Mouse (Mus musculus): ENCODE measurements around the gene Spg7. TPM values are rescaled to one million over a fixed set of nuclear protein-coding genes. Genes with fewer than 3 reads are reported as not detected.

The Spg7 gene
- total and polyA plus RNA-seq, 3 experiments: 20.8 to 35.2 (median 26.1) TPM

- Histone ChIP-seq H3K9ac (ENCODE audit: insufficient read depth, low read depth) (no peak within 1 kb of the TSS), H3K4me2 (ENCODE audit: insufficient read depth, low read depth, poor library complexity, severe bottlenecking) (peak within 1 kb of the TSS; percentile 17), H3K79me2 (replicated peaks; ENCODE audit: control insufficient read depth, extremely low read depth, insufficient read depth, poor library complexity, severe bottlenecking) (no peaks in the 10 kb centered on the region), H3K36me3 (replicated peaks in 1 of 2; ENCODE audit: control insufficient read depth in 1 of 2, insufficient read depth in 1 of 2, low read length in 1 of 2) (no peaks in the 10 kb centered on the region), H3K27me3 (replicated peaks) (peaks cover 73% of the 10 kb centered on the region), H3K4me3 (replicated peaks in 1 of 3; ENCODE audit: low read depth in 2 of 3, low read length in 2 of 3, poor library complexity in 1 of 3) (no peak within 1 kb of the TSS), H3K27ac (ENCODE audit: insufficient read depth, low read depth) (no peak within 1 kb of the TSS), H3K4me1 (ENCODE audit: control insufficient read depth in 1 of 2, insufficient read depth in 2 of 2) (no peaks in the 10 kb centered on the region), H3K9me3 (replicated peaks; ENCODE audit: low read length) (no peaks in the 10 kb centered on the region)
- DNase-seq (ENCODE audit: extremely low read depth): no peak
- dilution Hi-C loops (cut with MboI; ENCODE audit: extremely low pct_ligation_motif_present, extremely low pct_unique_long_range_greater_than_20kb, low sequenced_read_pairs): no loop called here
- in situ Hi-C loops (cut with MboI; ENCODE audit: low pct_ligation_motif_present, low pct_unique_long_range_greater_than_20kb, low sequenced_read_pairs): no loop called here
- TF ChIP-seq RAD21 (IDR thresholded peaks at IDR 0.05; ENCODE audit: low read depth, low read length) (no peak), SMC3 (IDR thresholded peaks at IDR 0.05; ENCODE audit: low read depth, low read length) (no peak), UBTF (IDR thresholded peaks at IDR 0.05; ENCODE audit: low read depth, low read length) (no peak), ELF1 (IDR thresholded peaks at IDR 0.05; ENCODE audit: low read depth, low read length) (no peak), JUN (IDR thresholded peaks at IDR 0.05; ENCODE audit: insufficient read depth, low read depth, low read length) (no peak), CHD2 (IDR thresholded peaks at IDR 0.05; ENCODE audit: low read length) (no peak), MEF2A (IDR thresholded peaks at IDR 0.05; ENCODE audit: borderline replicate concordance, low read depth, low read length) (no peak), MAFK (IDR thresholded peaks at IDR 0.05; ENCODE audit: insufficient replicate concordance, low read length) (no peak), RCOR1 (conservative IDR thresholded peaks at IDR 0.05; ENCODE audit: low read depth, low read length) (no peak), EP300 (IDR thresholded peaks at IDR 0.05; ENCODE audit: low read length) (no peak), POLR2A (IDR thresholded peaks at IDR 0.05; ENCODE audit: low read depth, low read length) (no peak), GABPA (IDR thresholded peaks at IDR 0.05; ENCODE audit: insufficient replicate concordance, low read depth, low read length) (no peak)
Measured at GRCm38 (mm10) chr8:123117127-123117731, 54.5 kb downstream of the Spg7 start, which contains the start of gene Cpne7. TSS of gene Cpne7 (plus strand) at chr8:123117374.

DNA sequence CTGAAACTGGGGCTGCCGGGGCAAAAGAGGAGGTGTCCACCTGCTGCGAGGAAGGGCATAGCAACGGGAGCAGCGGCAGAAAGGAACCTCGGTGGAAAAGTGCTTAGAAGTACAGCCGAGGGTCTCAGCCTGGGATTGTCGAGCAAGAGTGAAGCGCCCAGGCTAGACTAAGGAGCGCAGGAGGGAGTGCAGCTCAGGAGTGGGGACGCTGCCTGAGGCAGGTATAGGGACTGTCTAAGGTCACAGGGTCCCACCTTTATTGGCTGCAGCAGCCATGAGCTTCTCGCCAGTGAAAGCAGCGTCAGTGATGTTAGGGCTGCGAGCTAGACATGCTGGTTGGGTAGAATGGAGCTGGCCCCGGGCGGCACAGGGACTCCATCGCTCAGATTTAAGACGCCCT lies 55.0 kb downstream of the Spg7 start:
- H3K9me3 ChIP-seq (replicated peaks; ENCODE audit: low read length): no peaks in the 10 kb centered on the region
- no peaks in the 10 kb centered on the region for H3K36me3 ChIP-seq (replicated peaks in 1 of 2; ENCODE audit: control insufficient read depth in 1 of 2, insufficient read depth in 1 of 2, low read length in 1 of 2)
- H3K4me1 ChIP-seq (ENCODE audit: control insufficient read depth in 1 of 2, insufficient read depth in 2 of 2): no peaks in the 10 kb centered on the region
- TF ChIP-seq SIN3A (IDR thresholded peaks at IDR 0.05; ENCODE audit: low read length): no peak
- TF ChIP-seq TBP (conservative IDR thresholded peaks at IDR 0.05; ENCODE audit: low read depth, low read length): no peak
- TF ChIP-seq CHD2 (IDR thresholded peaks at IDR 0.05; ENCODE audit: low read length): no peak
- TF ChIP-seq USF2 (conservative IDR thresholded peaks at IDR 0.05; ENCODE audit: low read depth, low read length): no peak
- TF ChIP-seq MEF2A (IDR thresholded peaks at IDR 0.05; ENCODE audit: borderline replicate concordance, low read depth, low read length): no peak
- TF ChIP-seq KAT2A (IDR thresholded peaks at IDR 0.05; ENCODE audit: insufficient replicate concordance, low read length): no peak
- TF ChIP-seq ZNF384 (IDR thresholded peaks at IDR 0.05; ENCODE audit: low read depth, low read length): no peak
- no peak for TF ChIP-seq ETS1 (conservative IDR thresholded peaks at IDR 0.05; ENCODE audit: low read depth, low read length)
- DNase-seq (ENCODE audit: extremely low read depth): no peak
- dilution Hi-C loops (cut with MboI; ENCODE audit: extremely low pct_ligation_motif_present, extremely low pct_unique_long_range_greater_than_20kb, low sequenced_read_pairs): no loop called here
- H3K9ac ChIP-seq (ENCODE audit: insufficient read depth, low read depth): no peak overlapping the region
- peaks cover 76% of the 10 kb centered on the region for H3K27me3 ChIP-seq (replicated peaks)
- H3K4me2 ChIP-seq (ENCODE audit: insufficient read depth, low read depth, poor library complexity, severe bottlenecking): peak overlapping the region; percentile 17
- H3K4me3 ChIP-seq (replicated peaks in 1 of 3; ENCODE audit: low read depth in 2 of 3, low read length in 2 of 3, poor library complexity in 1 of 3): no peak overlapping the region
- H3K79me2 ChIP-seq (replicated peaks; ENCODE audit: control insufficient read depth, extremely low read depth, insufficient read depth, poor library complexity, severe bottlenecking): no peaks in the 10 kb centered on the region
- in situ Hi-C loops (cut with MboI; ENCODE audit: low pct_ligation_motif_present, low pct_unique_long_range_greater_than_20kb, low sequenced_read_pairs): no loop called here
- H3K27ac ChIP-seq (ENCODE audit: insufficient read depth, low read depth): no peak overlapping the region

All from CH12.LX (cell line).